Mouse (Mus musculus) frontal cortex, postnatal 36 days (tissue): ENCODE results near the gene Psmc3ip.

ENCODE experiments used
- DNase-seq, 2 experiments: peaks; one replicate each; pipeline ENCODE4 v3.0.0; 2022; ENCODE audit warnings: low spot score in 2 of 2

Psmc3ip gene

DNA sequence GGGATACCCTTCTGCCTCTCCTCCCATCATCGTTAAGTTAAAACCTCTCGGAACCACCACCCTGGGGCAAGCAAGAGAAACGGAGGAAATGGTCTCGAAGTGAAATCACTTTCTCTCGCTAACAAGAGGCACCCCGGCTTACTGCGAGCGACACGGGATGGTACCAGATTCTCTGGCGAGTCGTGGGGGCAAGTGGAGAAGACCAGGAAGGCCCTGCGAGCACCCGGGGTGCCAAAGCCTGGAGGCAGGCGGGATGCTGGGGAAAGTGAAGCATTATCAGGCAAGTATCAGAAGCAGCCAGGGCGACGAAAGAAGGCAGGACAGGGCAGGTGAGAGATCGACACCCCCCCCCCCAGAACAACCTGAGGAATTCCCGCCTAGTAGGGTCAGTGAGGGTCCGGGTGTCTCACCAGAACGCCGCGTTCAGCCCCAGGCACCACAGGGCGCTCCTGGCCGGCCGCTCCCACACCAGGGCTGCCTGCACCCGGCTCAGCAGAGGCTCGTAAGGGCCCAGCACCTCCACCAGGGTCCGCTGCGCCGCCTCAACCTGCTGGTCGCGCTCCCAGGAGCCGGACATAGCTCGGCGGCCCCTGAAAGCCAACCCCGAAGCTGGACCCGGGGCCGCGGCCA is 24.0 kb upstream of the Psmc3ip start:
- DNase-seq, result no peak

DNA sequence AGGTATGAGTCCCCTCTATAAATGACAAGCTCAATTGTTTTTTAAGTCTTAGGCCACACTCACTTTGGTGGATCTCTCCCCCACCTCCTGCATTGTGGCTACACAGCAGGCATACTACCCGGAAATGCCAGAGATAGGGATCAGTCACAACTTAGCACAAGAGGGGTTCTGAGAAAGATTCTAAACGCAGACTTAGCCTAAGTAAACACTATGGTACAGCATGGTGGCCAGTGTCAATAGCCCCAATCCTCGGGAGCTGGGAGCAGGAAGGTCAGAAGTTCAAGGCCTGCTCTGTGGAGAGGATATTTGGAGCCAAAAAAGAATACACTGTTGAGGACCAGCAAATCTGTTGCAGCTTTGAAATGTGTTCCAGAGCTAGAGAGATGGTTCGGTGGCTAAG is 22.9 kb upstream of the Psmc3ip start:
- DNase-seq, result no peak

DNA sequence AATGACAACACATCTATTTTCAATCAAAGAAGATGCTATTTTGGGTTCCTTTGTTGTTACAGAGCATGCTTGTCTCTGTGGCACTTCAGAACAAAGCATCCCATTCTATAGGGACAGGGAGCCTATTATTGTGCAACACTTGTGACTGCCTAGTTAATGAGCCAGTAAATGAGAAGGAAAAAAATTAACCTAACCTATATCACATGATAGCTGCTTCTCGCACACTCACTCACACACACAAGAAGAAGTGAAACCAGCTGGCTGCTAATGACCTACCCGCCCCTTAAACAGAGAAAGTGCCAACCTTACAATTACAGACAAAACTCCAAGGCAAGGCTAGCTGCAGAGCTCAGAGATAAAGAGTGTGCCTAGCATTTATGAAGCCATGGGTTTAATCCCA is 20.3 kb upstream of the Psmc3ip start:
- DNase-seq, result no peak

DNA sequence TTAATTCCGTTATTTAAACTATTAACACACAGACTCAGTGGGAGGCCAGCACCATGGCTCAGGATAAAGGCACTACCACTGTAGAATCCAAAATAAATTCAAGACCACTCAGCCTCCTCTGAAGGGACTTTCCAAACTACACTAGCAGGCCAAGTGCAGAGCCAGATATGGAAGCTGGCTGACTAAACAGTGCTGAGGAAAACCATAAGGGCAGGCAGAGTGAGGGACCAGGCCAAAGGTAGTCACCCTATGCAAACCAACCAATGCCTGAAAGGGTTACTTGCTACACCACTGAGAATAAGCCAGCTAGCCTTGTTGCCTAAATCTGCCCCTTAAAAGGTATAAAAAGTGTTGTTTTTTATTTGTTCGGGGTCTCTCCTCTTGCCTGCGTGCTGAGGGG is 16.9 kb upstream of the Psmc3ip start:
- no peak for DNase-seq

DNA sequence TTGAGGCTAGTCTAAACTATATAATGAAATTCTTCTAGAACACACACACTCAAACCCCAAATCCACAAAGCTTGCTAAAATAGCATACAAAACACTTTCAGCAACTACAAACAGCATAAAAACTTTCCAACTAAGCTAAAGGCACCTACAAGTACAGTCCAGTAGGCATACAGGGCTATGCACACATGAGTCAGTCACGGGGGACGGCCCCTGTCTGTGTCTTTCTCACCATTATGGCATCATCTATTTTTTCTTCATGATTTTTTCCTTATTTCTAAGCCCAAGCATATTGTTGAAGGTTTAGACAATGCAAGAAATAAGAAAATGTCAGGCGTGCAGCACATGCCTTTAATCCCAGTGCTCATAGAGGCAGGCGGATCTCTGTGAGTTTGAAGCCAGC is 15.9 kb upstream of the Psmc3ip start:
- DNase-seq, result no peak

DNA sequence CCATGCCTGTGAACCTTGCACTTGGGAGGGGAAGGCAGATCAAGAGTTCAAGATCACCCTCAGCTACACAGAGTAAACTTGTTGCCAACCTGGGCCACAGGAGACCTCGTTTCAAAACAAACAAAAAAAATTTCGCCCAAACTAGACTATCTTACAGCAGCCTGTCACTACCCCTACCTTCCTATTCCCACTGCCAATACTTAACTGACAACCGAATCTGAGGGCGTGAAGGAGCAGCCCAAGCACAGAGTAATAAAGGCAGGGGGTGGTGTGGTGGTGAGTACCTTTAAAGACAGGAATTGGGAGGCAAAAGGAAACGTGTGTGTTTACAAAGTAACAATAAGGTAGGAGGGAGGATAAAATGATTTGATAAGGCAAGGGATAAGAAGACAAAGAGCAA is 15.5 kb upstream of the Psmc3ip start:
- no peak for DNase-seq

- no peak for DNase-seq
Measured at GRCm38 (mm10) chr11:101109351-101109750, 14.1 kb upstream of the Psmc3ip start.

GRCm38 (mm10) chr11:101103011-101103410 is 7.8 kb upstream of the Psmc3ip start:
- no peak for DNase-seq

DNA sequence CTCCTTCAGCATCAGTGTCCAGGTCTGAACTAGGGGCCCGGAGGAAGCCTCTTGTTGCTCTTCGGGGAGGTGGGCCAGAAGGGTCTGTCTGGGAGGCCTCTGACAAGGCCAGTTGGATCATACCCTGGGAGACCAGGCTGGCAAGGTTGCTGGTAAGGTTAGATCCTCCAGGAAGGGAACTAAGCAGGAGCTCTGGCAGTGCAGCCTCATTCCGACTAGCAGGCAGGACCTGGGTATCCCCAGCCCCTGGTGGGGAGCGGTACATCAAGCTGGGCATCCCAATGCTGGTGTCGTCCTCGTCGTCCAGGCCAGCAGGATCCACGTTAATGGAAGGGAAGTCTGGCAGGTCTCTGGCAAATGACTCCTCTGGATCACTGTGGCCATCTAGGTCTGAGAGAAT is 3.0 kb upstream of the Psmc3ip start:
- DNase-seq, result no peak

DNA sequence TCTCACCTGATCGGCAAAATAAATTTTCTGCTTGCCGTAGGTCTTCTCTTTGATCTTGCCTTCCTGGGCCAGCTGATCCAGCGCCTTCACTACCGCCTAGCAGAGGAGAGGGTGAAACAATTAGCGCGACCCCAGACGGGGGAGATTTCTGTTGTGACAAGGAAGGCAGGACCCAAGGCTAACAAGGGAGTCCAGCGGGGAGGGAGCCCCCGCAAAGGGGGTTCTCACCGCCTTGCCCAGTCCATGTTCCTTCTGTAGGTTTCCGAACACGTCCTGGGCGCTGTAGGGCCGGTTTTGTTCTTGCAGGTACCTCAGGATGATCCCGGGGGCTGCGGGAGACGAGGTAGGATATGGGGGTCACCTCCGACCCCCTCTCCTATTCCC is 314 bp downstream of the Psmc3ip start:
- DNase-seq, result peak; percentile 22 to 34

DNA sequence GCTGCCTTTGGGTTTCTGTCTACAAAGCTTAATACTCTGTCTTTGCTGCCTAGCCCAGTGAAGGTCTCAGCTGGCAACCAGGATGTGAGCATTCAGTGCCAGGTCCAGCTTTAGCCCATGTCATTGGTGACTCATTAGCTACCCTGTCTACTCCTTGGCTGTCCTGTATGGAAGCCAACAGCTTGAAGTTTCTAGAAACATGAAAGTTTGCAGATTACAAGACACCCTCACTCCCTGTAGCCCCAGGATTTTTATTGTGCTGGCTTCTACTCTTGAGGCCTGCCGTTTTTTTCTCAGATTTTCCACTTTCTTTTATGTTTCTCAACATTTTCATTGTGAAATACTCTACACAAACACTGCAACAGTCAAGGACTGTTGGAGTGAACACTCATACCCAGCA is 5.3 kb downstream of the Psmc3ip start:
- no peak for DNase-seq

- no peak for DNase-seq
Measured at GRCm38 (mm10) chr11:101087682-101088055, 7.6 kb downstream of the Psmc3ip start.

DNA sequence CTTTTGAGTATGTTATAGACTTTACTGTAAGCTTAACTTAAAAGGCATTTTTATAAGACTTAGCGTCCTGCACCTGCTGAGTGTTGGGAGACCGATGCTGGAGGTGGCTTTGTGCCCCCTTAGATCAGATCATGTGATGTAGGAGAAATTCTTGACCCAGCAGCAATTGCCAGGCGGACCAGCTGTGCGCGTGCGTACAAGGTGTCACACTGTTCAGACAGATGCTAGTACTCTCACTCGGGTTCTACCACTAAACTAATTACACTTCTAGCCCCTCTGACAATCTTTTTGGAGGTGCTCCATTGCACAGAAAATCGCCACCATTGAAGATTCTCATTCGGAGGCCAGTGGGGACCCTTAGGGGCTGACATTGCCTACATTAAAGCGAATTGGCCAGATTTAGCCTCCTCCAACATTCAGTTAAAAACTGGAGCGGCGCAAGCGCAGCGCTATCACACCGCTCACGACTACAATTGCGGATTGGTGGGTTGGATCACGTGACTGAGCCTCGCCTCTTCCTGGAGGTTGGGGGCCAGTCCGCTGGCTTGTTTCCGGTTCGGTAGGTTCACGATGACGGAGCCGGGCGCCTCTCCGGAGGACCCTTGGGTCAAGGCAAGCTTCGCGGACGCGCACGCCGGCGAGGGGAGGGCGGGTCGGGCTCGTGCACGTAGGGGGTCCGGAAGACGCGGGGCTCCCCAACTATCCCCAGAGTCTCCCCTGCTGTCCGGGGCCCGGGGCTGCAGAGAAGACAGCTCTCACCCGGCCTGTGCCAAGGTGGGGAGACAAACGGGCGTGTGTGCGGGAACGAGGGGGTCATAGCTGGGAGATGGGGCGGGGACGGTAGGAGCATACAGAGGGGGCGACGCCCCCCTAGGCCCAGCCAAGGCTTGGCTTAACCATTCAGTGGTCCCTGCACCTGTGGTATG is 8.2 kb downstream of the Psmc3ip start, which contains the start of gene Mlx:
Gene Mlx, plus strand, starts transcription at position 522 of the 926 bp plus-strand sequence.
- peak; percentile 91 to 95 for DNase-seq

- no peak for DNase-seq
Measured at GRCm38 (mm10) chr11:101086323-101086674, 8.9 kb downstream of the Psmc3ip start.

DNA sequence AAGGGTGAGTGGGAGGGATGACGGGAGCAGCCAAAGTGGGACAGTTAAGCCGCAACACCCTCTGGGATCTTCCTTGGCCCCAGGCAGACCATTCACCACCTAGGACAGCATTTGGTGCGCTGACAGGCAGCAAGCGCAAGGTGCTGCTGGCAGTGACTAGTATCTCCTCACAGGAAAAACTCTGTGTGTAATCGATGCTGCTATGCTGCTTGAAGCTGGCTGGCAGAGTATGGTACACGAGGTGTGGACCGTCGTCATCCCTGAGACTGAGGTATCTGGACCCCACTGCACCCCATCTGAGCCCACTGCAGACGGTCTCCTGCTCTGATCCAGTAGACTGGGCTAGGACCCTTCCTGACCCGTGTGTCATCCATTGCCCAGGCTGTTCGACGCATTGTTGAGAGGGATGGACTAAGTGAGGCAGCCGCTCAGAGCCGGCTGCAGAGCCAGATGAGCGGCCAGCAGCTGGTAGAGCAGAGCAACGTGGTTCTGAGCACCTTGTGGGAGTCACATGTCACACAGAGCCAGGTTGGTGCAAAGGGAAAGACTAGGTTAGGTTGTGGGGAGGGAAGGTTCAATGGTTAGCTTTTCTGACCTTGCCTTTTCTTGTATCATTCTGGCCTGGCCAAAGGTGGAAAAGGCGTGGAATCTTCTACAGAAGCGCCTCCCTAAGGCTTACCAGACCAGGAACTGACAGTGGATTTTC is 9.5 kb downstream of the Psmc3ip start:
- DNase-seq, result no peak

DNA sequence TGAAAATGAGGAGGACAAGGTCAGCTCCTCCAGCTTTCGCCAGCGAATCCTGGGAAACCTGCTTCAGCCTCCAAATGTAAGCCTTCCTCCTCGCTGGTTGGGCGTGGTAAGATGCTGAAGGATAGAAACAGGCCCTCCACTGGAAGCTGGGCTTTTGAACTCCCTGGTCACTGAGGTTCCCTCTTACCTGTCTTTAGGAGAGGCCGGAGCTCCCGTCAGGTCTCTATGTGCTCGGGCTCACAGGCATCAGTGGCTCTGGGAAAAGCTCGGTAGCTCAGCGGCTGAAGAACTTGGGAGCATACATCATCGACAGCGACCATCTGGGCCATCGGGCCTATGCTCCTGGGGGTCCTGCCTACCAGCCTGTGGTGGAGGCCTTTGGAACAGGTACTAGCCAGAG is 10.4 kb downstream of the Psmc3ip start:
- DNase-seq, result no peak

DNA sequence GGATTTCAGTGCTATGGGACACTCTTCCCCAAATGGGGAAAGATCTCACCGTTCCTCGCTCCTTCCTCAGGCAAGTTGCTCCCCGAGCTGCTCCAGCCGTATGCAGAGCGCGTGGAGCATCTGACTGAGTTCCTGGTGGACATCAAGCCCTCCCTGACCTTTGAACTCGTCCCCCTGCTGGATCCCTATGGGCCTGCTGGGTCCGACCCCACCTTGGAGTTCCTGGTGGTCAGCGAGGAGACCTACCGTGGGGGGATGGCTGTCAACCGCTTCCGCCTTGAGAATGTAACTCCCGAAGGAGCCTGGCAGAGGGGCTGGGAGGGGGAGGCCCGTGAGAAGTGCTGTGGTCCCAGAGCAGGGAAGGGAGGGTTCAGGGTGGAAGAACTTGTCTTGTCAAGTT is 11.0 kb downstream of the Psmc3ip start:
- DNase-seq, result no peak

- no peak for DNase-seq
Measured at GRCm38 (mm10) chr11:101083083-101083697, 12.0 kb downstream of the Psmc3ip start.

DNA sequence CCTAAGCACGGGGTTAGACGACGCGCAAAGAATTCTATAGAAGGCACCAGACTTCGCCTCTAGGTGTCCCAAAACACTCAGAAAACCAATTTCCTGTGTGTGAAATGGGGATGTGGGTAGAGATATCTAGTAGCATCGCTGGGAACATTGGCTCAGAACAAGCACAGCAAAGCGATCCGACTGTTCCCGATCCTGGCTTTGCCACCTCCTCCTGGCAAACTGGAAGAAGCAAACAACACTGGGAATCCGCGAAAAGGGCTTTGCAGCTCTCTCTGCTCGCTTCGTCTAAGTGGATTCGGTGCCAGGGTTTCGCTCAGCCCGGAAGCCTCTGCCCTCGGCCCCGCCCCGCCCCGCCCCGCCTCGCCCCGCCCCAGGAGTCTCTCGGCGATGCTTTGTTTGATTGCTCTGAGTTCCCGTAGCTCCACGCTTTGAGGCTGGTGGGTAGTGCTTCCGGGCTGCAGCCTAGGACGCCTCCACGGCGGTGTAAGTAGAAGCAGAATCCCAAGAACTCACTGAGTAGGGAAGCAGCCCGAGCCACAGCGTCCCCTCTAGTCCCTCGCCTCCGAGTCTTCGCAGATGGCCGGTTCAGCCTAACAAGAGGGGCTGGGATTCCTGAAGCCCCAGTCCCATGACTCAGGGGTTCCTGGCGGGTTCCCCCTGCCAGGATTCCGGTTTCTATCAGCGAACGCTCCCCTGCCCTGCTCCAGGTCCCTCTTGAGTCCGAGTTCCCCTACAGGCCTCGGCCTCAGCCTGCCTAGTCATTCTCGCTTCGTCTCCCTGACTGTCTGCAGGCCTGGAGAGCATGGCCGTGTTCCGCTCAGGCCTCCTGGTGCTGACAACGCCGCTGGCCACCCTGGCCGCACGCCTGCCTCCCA is 12.8 kb downstream of the Psmc3ip start, which contains the start of gene Coasy:
Gene Coasy, plus strand, starts transcription at position 358 of the 875 bp plus-strand sequence.
- peak; percentile 88 to 92 for DNase-seq

DNA sequence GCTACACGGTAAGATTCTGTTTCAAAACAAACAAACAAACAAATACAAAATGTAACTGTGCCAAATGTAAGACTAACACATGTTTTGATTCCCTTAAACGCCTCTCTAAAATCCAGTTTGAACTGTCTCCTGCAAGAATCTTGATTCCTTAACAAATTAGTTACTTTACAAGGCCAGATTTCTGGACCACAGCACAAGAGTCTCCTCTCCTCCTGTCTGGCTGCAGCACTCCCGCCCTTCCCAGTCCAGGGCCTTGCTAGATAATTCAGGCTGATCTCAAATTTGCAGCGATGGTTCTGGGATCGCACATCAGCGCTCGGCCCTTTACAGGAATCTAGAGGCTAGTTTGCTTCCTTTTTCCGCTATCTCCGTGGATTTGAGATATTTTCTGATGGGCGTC is 13.6 kb downstream of the Psmc3ip start:
- DNase-seq, result no peak

DNA sequence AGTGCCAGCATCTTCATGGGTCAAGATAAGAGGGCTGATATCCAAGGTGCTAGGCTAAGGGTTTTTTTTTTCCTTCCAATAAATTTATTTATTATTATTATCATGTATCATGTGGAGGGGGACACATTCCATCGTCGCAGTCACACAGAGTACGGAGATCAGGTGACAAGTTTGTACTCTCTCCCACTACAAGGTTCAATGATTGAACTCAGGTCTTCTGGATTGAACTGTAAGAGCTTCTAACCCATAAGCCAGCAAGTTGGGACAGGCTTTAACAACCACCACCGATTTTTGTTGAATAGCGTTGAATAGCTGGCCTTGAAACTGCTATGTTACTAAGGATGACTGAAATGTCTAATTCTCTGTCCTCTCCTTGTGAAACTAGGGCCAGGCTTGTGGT is 14.8 kb downstream of the Psmc3ip start:
- DNase-seq, result no peak
